Mouse (Mus musculus): ENCODE data around the gene Fam102b.

Gene Fam102b

GRCm38 (mm10) chr3:108959680-108960295, 67.6 kb downstream of the Fam102b start:
- no peak for DNase-seq

- no peak for DNase-seq
These were observed 69.4 kb downstream of the Fam102b start for GRCm38 (mm10) chr3:108957976-108958375.

GRCm38 (mm10) chr3:108940996-108941395, 86.4 kb downstream of the Fam102b start:
- no peak for DNase-seq

GRCm38 (mm10) chr3:108940001-108940633, 87.3 kb downstream of the Fam102b start, which contains the start of gene Gm9857:
TSS of gene Gm9857 (minus strand) at chr3:108940445.
- peak; percentile 21 for DNase-seq

GRCm38 (mm10) chr3:108939573-108939972, 87.8 kb downstream of the Fam102b start, which contains the start of gene Henmt1:
TSS of gene Henmt1 (plus strand) at chr3:108939873.
- no peak for DNase-seq

GRCm38 (mm10) chr3:108938691-108939090, 88.7 kb downstream of the Fam102b start:
- no peak for DNase-seq

- no peak for DNase-seq
These were observed 93.8 kb downstream of the Fam102b start for GRCm38 (mm10) chr3:108933557-108933956.

- no peak for DNase-seq
These were observed 101.1 kb downstream of the Fam102b start for GRCm38 (mm10) chr3:108926308-108926707.

- no peak for DNase-seq
These were observed 101.7 kb downstream of the Fam102b start for GRCm38 (mm10) chr3:108925677-108926076.

- DNase-seq, result no peak
These were observed 105.6 kb downstream of the Fam102b start for GRCm38 (mm10) chr3:108921822-108922221.
